Mouse (Mus musculus) E14TG2a.4 (cell line): Measurements from ENCODE around the gene Ppp1r13b.

Experiments
- CTCF ChIP-seq: conservative IDR thresholded peaks from 2 replicates; pipeline ENCODE4 v1.5.1; 2014; ENCODE audit warnings: low read length
- NANOG ChIP-seq: IDR thresholded peaks from 2 replicates; pipeline ENCODE4 v1.6.1; 2014; ENCODE audit warnings: borderline replicate concordance, low read length, mixed read lengths

- TF ChIP-seq CTCF = no peak
- TF ChIP-seq NANOG = no peak
These were observed 25.1 kb downstream of the Ppp1r13b start for GRCm38 (mm10) chr12:111882852-111883251.
